In genomic region chr11:53197111-53197510, GRCm38 (mm10) we compare ENCODE assay signal across 15 mouse cellular contexts.
A peak's percentile ranks its signal among the peaks of the same experiment; 100 is the strongest.
DNase-seq lines count a peak whose midpoint lies in the region.
"Had no signal": no experiment of that assay in that cellular context is flagged by ENCODE, and none has a peak within 500 bp of the region (broad histone marks: within the 10 kb centered on the region; RNA-seq: fewer than 3 reads in every experiment).

No protein-coding gene starts in this region.

- DNase-seq in heart, adult 11 months, result peak; percentile 41
- DNase-seq in heart, postnatal 36 days, result no peak
- DNase-seq in ES-CJ7 (ENCODE audit: low read depth, low spot score), result peak; percentile 16
- DNase-seq in ZHBTc4 (ENCODE audit: low read depth, low spot score), result peak; percentile 14
- no peak for DNase-seq in gastrocnemius, postnatal 10 days
- DNase-seq: adrenal gland, adult 2 months; adrenal gland, postnatal 14 days; adrenal gland, postnatal 36 days; B cell, adult 2 months; cerebellum, adult 11-12 months; cerebellum, adult 2 months; cerebellum, adult 9-10 months; cerebellum, postnatal 10 days; cerebellum, postnatal 25 days; forebrain, postnatal 0 days had no signal

- intact Hi-C loops in heart, postnatal 36 days (cut with DNase I), result no loop called here

Comparison
In these comparisons a context has a peak if more than half of its experiments do, and no peak if none do; other contexts are left out.
1. DNase-seq: peak in heart, adult 11 months (single experiment), ES-CJ7 (single experiment) and ZHBTc4 (single experiment); none in heart, postnatal 36 days (0 of 2) and gastrocnemius, postnatal 10 days (single experiment).